Mouse (Mus musculus) limb, embryonic 14.5 days (tissue): Measurements from ENCODE around the gene Gabrb1. TPM values are rescaled to one million over a fixed set of nuclear protein-coding genes. Genes with fewer than 3 reads are reported as not detected.

Experiments used
- ATAC-seq: fragments of 200-750 bp; cut with Nextera tagmentation; 2 replicates; pipeline ENCODE4 v1.8.0; 2017; ENCODE audit warnings: low read depth, moderate number of reproducible peaks, moderate TSS enrichment; ENCODE audit not compliant: low FRiP score
- DNase-seq: peaks from one replicate; pipeline ENCODE4 v3.0.0-alpha.2; 2015; ENCODE audit warnings: low spot score
- H3K27ac ChIP-seq: fragments of 300-500 bp; sonication (generic); replicated peaks from 2 replicates; pipeline ENCODE4 v1.5.1; 2014; ENCODE audit warnings: low read depth, mild to moderate bottlenecking, low read length, moderate library complexity, mixed read lengths
- H3K27me3 ChIP-seq: fragments of 300-500 bp; sonication (generic); 2 replicates; pipeline ENCODE4 v1.6.1; 2014; ENCODE audit warnings: low read length, mixed read lengths; ENCODE audit not compliant: control insufficient read depth, insufficient read depth
- H3K36me3 ChIP-seq: fragments of 300-500 bp; sonication (generic); 2 replicates; pipeline ENCODE4 v1.6.1; 2014; ENCODE audit warnings: mild to moderate bottlenecking, low read length, moderate library complexity, mixed read lengths; ENCODE audit not compliant: control insufficient read depth, insufficient read depth
- H3K4me1 ChIP-seq: fragments of 300-500 bp; sonication (generic); 2 replicates; pipeline ENCODE4 v1.6.1; 2014; ENCODE audit warnings: antibody characterized with exemption, low read length, mixed read lengths; ENCODE audit not compliant: control insufficient read depth, insufficient read depth
- H3K4me2 ChIP-seq: fragments of 300-500 bp; sonication (generic); replicated peaks from 2 replicates; pipeline ENCODE4 v1.6.1; 2014; ENCODE audit warnings: low read depth, mild to moderate bottlenecking, low read length, moderate library complexity; ENCODE audit not compliant: severe bottlenecking
- H3K4me3 ChIP-seq: fragments of 300-500 bp; sonication (generic); replicated peaks from 2 replicates; pipeline ENCODE4 v1.5.1; 2014; ENCODE audit warnings: low read length
- H3K9ac ChIP-seq: fragments of 300-500 bp; sonication (generic); 2 replicates; pipeline ENCODE4 v1.6.1; 2014; ENCODE audit warnings: mild to moderate bottlenecking, low read depth, low read length, moderate library complexity; ENCODE audit not compliant: severe bottlenecking
- H3K9me3 ChIP-seq: fragments of 300-500 bp; sonication (generic); 2 replicates; pipeline ENCODE4 v1.6.1; 2016; ENCODE audit warnings: low read length; ENCODE audit not compliant: control insufficient read depth
- POLR2A ChIP-seq: fragments of 200-500 bp; IDR thresholded peaks from 2 replicates; pipeline ENCODE4 v1.8.0; 2012; ENCODE audit warnings: inconsistent platforms, mild to moderate bottlenecking, moderate library complexity, borderline replicate concordance; ENCODE audit not compliant: insufficient read depth, insufficient read length; ENCODE audit errors: extremely low read depth
- WGBS: fragments of 180-500 bp; shearing (Covaris S2); extraction: QIAGEN DNeasy Blood & Tissue Kit; methylation state at CpG from one replicate; pipeline ENCODE4 v1.1.7; 2014; 5-methylcytosine and 5-hydroxymethylcytosine counted together
- polyA plus RNA-seq, 2 experiments: library from polyadenylated mRNA; depleted of rRNA in 1 of 2; stranded (reverse) in 1 of 2; unstranded in 1 of 2; fragments of >200 nt; fragmentation: Nextera tagmentation in 1 of 2; extraction: Ambion mirVana in 1 of 2; gene quantifications; 2 replicates each; pipeline versions ENCODE4 v1.2.1 to v1.2.3; 2012 to 2014

The Gabrb1 gene
- polyA plus RNA-seq, 2 experiments: 0.26 to 1.5 TPM

GRCm38 (mm10) chr5:72195442-72195841 lies 537.5 kb downstream of the Gabrb1 start:
- ATAC-seq: no peak
- no peak overlapping the region for H3K4me3 ChIP-seq
- WGBS: 88% methylated on average over 1 of the region's 1 CpGs
- DNase-seq: no peak
- H3K9ac ChIP-seq: no peak overlapping the region
- H3K27me3 ChIP-seq: no peaks in the 10 kb centered on the region
- no peak overlapping the region for H3K4me2 ChIP-seq
- no peaks in the 10 kb centered on the region for H3K9me3 ChIP-seq
- no peaks in the 10 kb centered on the region for H3K4me1 ChIP-seq
- no peak for TF ChIP-seq POLR2A
- H3K27ac ChIP-seq: no peak overlapping the region
- no peaks in the 10 kb centered on the region for H3K36me3 ChIP-seq

Other genes with a start within 250 kb of the Gabrb1 start
- 0.22 TPM in 1 of 2 replicates, not detected in the other for gene Cox7b2, start 109.9 kb upstream of the Gabrb1 start, polyA plus RNA-seq (2012; rRNA removed)
- not detected in 2 replicates for gene Cox7b2, start 109.9 kb upstream of the Gabrb1 start, polyA plus RNA-seq (2014; fragmentation: Nextera tagmentation; extraction: Ambion mirVana)
- 2.2 and 2.4 TPM in 2 replicates for gene Gabra4, start 195 bp downstream of the Gabrb1 start, polyA plus RNA-seq (2012; rRNA removed)
- gene Gabra4, start 195 bp downstream of the Gabrb1 start, polyA plus RNA-seq (2014; fragmentation: Nextera tagmentation; extraction: Ambion mirVana): 6.0 and 9.4 TPM in 2 replicates